30 mouse cellular contexts compared by ENCODE assay signal in the genomic region with DNA sequence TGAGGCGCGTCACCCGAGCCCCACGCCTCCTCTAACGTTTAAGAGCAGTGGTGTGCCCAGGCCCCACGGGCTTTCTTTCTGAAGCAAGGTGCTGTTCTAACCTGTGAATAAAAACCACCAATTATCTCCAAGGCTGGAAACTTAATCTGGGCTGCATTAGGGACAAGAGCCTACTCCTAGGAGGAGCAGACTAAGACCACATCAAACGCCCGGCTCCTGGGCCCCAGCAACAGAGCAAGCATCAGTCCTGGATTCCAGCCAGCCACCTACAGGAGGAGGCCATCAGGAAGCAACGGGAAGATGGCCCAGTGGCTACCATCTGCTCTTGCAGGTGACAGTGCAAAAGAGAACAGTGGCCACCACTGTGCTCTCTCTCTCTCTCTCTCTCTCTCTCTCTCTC. TPM values are rescaled to one million over a fixed set of nuclear protein-coding genes. Genes with fewer than 3 reads are reported as not detected.
DNase-seq lines count a peak whose midpoint lies in the region; ATAC-seq and TF ChIP-seq lines count a peak whose summit lies in the region.
"Had no signal": no experiment of that assay in that cellular context is flagged by ENCODE, and none has a peak within 500 bp of the region (broad histone marks: within the 10 kb centered on the region; RNA-seq: fewer than 3 reads in every experiment).

No protein-coding gene starts in this region.

- 78% methylated on average over 9 of the region's 9 CpGs for WGBS in midbrain, postnatal 0 days
- 75% methylated on average over 9 of the region's 9 CpGs for WGBS in midbrain, embryonic 16.5 days
- WGBS in thymus, adult 2 months: 71% methylated on average over 9 of the region's 9 CpGs

- no peak overlapping the region for H3K27ac ChIP-seq in midbrain, postnatal 0 days (ENCODE audit: low read depth, low read length)
- H3K27ac ChIP-seq in midbrain, embryonic 16.5 days (ENCODE audit: low read length): no peak overlapping the region
- H3K27ac ChIP-seq in thymus, adult 2 months (ENCODE audit: control insufficient read depth, insufficient read depth, low read length): no peak overlapping the region
- H3K27ac ChIP-seq: forebrain, embryonic 13.5 days; heart, embryonic 10.5 days; heart, embryonic 15.5 days; limb, embryonic 12.5 days; lung, embryonic 15.5 days; neural tube, embryonic 13.5 days; stomach, embryonic 15.5 days had no signal

- no peak for TF ChIP-seq CTCF in midbrain, postnatal 0 days (IDR thresholded peaks at IDR 0.05)
- no peak for TF ChIP-seq CTCF in thymus, adult 2 months (IDR thresholded peaks at IDR 0.05; ENCODE audit: borderline replicate concordance, control insufficient read depth, extremely low read depth, insufficient read depth, low read length, poor library complexity)

- DNase-seq in midbrain, postnatal 0 days (ENCODE audit: low spot score): peak; percentile 18
- peak; percentile 70 for DNase-seq in cerebellum, adult 8-10 months
- DNase-seq in cerebellum, postnatal 25 days: peak; percentile 73 to 85
- DNase-seq in spleen, postnatal 14 days (ENCODE audit: low spot score in 2 of 2): no peak
- no peak for DNase-seq in thymus, adult 2 months
- no peak for DNase-seq in liver
- DNase-seq: adrenal gland, adult 2 months; adrenal gland, postnatal 36 days; gastrocnemius, postnatal 25 days; heart, adult 11 months; kidney, adult 9 months; kidney, postnatal 14 days; layer of hippocampus, adult 9-11 months; thymus, postnatal 14 days had no signal

- no peak for ATAC-seq in midbrain, postnatal 0 days (ENCODE audit: low FRiP score)
- no peak for ATAC-seq in midbrain, embryonic 16.5 days
- ATAC-seq: CD4-positive, CD25-positive, alpha-beta regulatory T cell, adult 4 months; forebrain, embryonic 13.5 days; hindbrain, embryonic 16.5 days had no signal

- H3K4me1 ChIP-seq in midbrain, postnatal 0 days (ENCODE audit: insufficient read depth, low read length): no peaks in the 10 kb centered on the region
- no peaks in the 10 kb centered on the region for H3K4me1 ChIP-seq in midbrain, embryonic 16.5 days (ENCODE audit: control insufficient read depth, insufficient read depth, low read length)
- no peaks in the 10 kb centered on the region for H3K4me1 ChIP-seq in thymus, adult 2 months (replicated peaks; ENCODE audit: control insufficient read depth, insufficient read depth, low read length)
- H3K4me1 ChIP-seq: lung, embryonic 15.5 days; neural tube, embryonic 13.5 days; stomach, embryonic 15.5 days had no signal

- TF ChIP-seq POLR2A in thymus, adult 2 months (IDR thresholded peaks at IDR 0.05; ENCODE audit: control insufficient read depth, extremely low read depth, insufficient read depth, low read length, poor library complexity): no peak

- no peaks in the 10 kb centered on the region for H3K36me3 ChIP-seq in midbrain, postnatal 0 days (ENCODE audit: insufficient read depth, low read length)
- H3K36me3 ChIP-seq in midbrain, embryonic 16.5 days (ENCODE audit: control insufficient read depth, insufficient read depth, low read length): no peaks in the 10 kb centered on the region
- no peaks in the 10 kb centered on the region for H3K36me3 ChIP-seq in thymus, adult 2 months (ENCODE audit: control insufficient read depth, insufficient read depth, low read length)
- H3K36me3 ChIP-seq: heart, embryonic 15.5 days; lung, embryonic 15.5 days; neural tube, embryonic 13.5 days; stomach, embryonic 15.5 days had no signal

- no peak overlapping the region for H3K4me2 ChIP-seq in midbrain, postnatal 0 days (ENCODE audit: low read depth, low read length, poor library complexity, severe bottlenecking)
- no peak overlapping the region for H3K4me2 ChIP-seq in midbrain, embryonic 16.5 days (ENCODE audit: low read length)
- H3K4me2 ChIP-seq: embryonic facial prominence, embryonic 12.5 days; forebrain, embryonic 13.5 days; heart, embryonic 15.5 days; limb, embryonic 12.5 days; liver, embryonic 11.5 days; lung, embryonic 15.5 days; midbrain, embryonic 11.5 days; neural tube, embryonic 13.5 days; stomach, embryonic 15.5 days had no signal

- no peak overlapping the region for H3K9ac ChIP-seq in midbrain, postnatal 0 days (replicated peaks; ENCODE audit: low read length, poor library complexity, severe bottlenecking)
- no peak overlapping the region for H3K9ac ChIP-seq in midbrain, embryonic 16.5 days (ENCODE audit: low read depth, low read length)
- H3K9ac ChIP-seq: embryonic facial prominence, embryonic 12.5 days; forebrain, embryonic 13.5 days; heart, embryonic 15.5 days; limb, embryonic 12.5 days; lung, embryonic 15.5 days; neural tube, embryonic 13.5 days; stomach, embryonic 15.5 days had no signal

- no peak overlapping the region for H3K4me3 ChIP-seq in midbrain, postnatal 0 days (ENCODE audit: low read depth, low read length)
- H3K4me3 ChIP-seq in midbrain, embryonic 16.5 days (ENCODE audit: low read depth, low read length): no peak overlapping the region
- H3K4me3 ChIP-seq in thymus, adult 2 months (ENCODE audit: control insufficient read depth, insufficient read depth, low read length): no peak overlapping the region
- H3K4me3 ChIP-seq: embryonic facial prominence, embryonic 12.5 days; forebrain, embryonic 13.5 days; heart, embryonic 10.5 days; heart, embryonic 15.5 days; limb, embryonic 12.5 days; lung, embryonic 15.5 days; neural tube, embryonic 13.5 days; stomach, embryonic 15.5 days had no signal

- no peaks in the 10 kb centered on the region for H3K9me3 ChIP-seq in midbrain, postnatal 0 days (ENCODE audit: low read length)
- H3K9me3 ChIP-seq in midbrain, embryonic 16.5 days (replicated peaks; ENCODE audit: control insufficient read depth, low read length, poor library complexity, severe bottlenecking): no peaks in the 10 kb centered on the region
- H3K9me3 ChIP-seq: embryonic facial prominence, embryonic 12.5 days; forebrain, embryonic 13.5 days; heart, embryonic 10.5 days; heart, embryonic 15.5 days; limb, embryonic 12.5 days; lung, embryonic 15.5 days; neural tube, embryonic 13.5 days; stomach, embryonic 15.5 days had no signal

- no peaks in the 10 kb centered on the region for H3K27me3 ChIP-seq in midbrain, postnatal 0 days (ENCODE audit: insufficient read depth, low read length)
- H3K27me3 ChIP-seq in midbrain, embryonic 16.5 days (ENCODE audit: control insufficient read depth, insufficient read depth, low read depth, low read length): no peaks in the 10 kb centered on the region
- H3K27me3 ChIP-seq in thymus, adult 2 months (ENCODE audit: control insufficient read depth, insufficient read depth, low read length): no peaks in the 10 kb centered on the region
- H3K27me3 ChIP-seq: embryonic facial prominence, embryonic 12.5 days; forebrain, embryonic 13.5 days; heart, embryonic 15.5 days; limb, embryonic 12.5 days; lung, embryonic 15.5 days; neural tube, embryonic 13.5 days; stomach, embryonic 15.5 days had no signal

RNA-seq across cellular contexts. Expression of a gene that starts 33.6 kb away (rescaled TPM):
- 2.8 and 4.1 TPM in 2 replicates for total RNA-seq in midbrain, postnatal 0 days (2014; rRNA removed)
- 1.5 TPM in 2 replicates for polyA plus RNA-seq in midbrain, postnatal 0 days (2015; fragmentation: Nextera tagmentation; extraction: Ambion mirVana)
- 1.5 and 2.7 TPM in 2 replicates for polyA plus RNA-seq in midbrain, embryonic 16.5 days (2015; fragmentation: Nextera tagmentation; extraction: Ambion mirVana)
- polyA plus RNA-seq in thymus, adult 2 months (2012; rRNA removed): 38.4 and 49.2 TPM in 2 replicates

RNA-seq across cellular contexts. Expression of a gene that starts 42.3 kb away (rescaled TPM):
- total RNA-seq in midbrain, postnatal 0 days (2014; rRNA removed): 0.71 TPM in 1 of 2 replicates, not detected in the other
- not detected in 2 replicates for polyA plus RNA-seq in midbrain, postnatal 0 days (2015; fragmentation: Nextera tagmentation; extraction: Ambion mirVana)
- polyA plus RNA-seq in midbrain, embryonic 16.5 days (2015; fragmentation: Nextera tagmentation; extraction: Ambion mirVana): 0.36 TPM in 1 of 2 replicates, not detected in the other
- 1.9 and 2.5 TPM in 2 replicates for polyA plus RNA-seq in thymus, adult 2 months (2012; rRNA removed)
- total RNA-seq: gastrocnemius, postnatal 25 days; heart, postnatal 25 days; left cerebral cortex, postnatal 14 days; megakaryocyte, adult 5-6 weeks had no signal
- polyA plus RNA-seq: CD4-positive, CD25-positive, alpha-beta regulatory T cell, adult 4 months; embryonic facial prominence, embryonic 12.5 days; heart, embryonic 15.5 days; hindbrain, embryonic 16.5 days; neural tube, embryonic 13.5 days had no signal

RNA-seq across cellular contexts. Expression of a gene that starts 50.4 kb away (rescaled TPM):
- 5.5 and 6.8 TPM in 2 replicates for total RNA-seq in midbrain, postnatal 0 days (2014; rRNA removed)
- 4.6 and 5.0 TPM in 2 replicates for polyA plus RNA-seq in midbrain, postnatal 0 days (2015; fragmentation: Nextera tagmentation; extraction: Ambion mirVana)
- polyA plus RNA-seq in midbrain, embryonic 16.5 days (2015; fragmentation: Nextera tagmentation; extraction: Ambion mirVana): 1.9 and 3.8 TPM in 2 replicates
- 6.5 and 10.3 TPM in 2 replicates for polyA plus RNA-seq in thymus, adult 2 months (2012; rRNA removed)
- total RNA-seq: megakaryocyte, adult 5-6 weeks had no signal
- polyA plus RNA-seq: CD4-positive, CD25-positive, alpha-beta regulatory T cell, adult 4 months; liver, embryonic 11.5 days had no signal

Comparison
In these comparisons a context has a peak if more than half of its experiments do, and no peak if none do; other contexts are left out.
1. DNase-seq: peak in midbrain, postnatal 0 days (single experiment), cerebellum, adult 8-10 months (single experiment) and cerebellum, postnatal 25 days (2 of 2); none in spleen, postnatal 14 days (0 of 2), thymus, adult 2 months (single experiment) and liver (single experiment).
2. RNA of a gene that starts 33.6 kb away (polyA plus RNA-seq): 38.4 to 49.2 TPM in thymus, adult 2 months; 1.5 to 2.7 TPM in midbrain, embryonic 16.5 days and 1.5 TPM in midbrain, postnatal 0 days; every median in the first group is over 10 times any median in the second.